Mouse (Mus musculus) embryonic facial prominence, embryonic 12.5 days (tissue): ENCODE measurements at regions not wholly inside any gene's neighbourhood (a gene's known extent, or its start where the extent isn't known, plus 50 kb on each side); places are given as distances from the start of the nearest gene placed in this dataset.

Experiments
- ATAC-seq: fragments of 200-750 bp; cut with Nextera tagmentation; 2 replicates; pipeline ENCODE4 v1.8.0; 2017; ENCODE audit not compliant: insufficient number of reproducible peaks, insufficient read depth, low FRiP score, low TSS enrichment
- H3K27ac ChIP-seq: fragments of 300-500 bp; sonication (generic); 2 replicates; pipeline ENCODE4 v1.5.1; 2016; ENCODE audit warnings: mild to moderate bottlenecking
- H3K27me3 ChIP-seq: fragments of 300-500 bp; sonication (generic); 2 replicates; pipeline ENCODE4 v1.6.1; 2016; ENCODE audit warnings: mild to moderate bottlenecking, moderate library complexity
- H3K36me3 ChIP-seq: fragments of 300-500 bp; sonication (generic); 2 replicates; pipeline ENCODE4 v1.6.1; 2016; ENCODE audit warnings: mild to moderate bottlenecking
- H3K4me1 ChIP-seq: fragments of 300-500 bp; sonication (generic); 2 replicates; pipeline ENCODE4 v1.6.1; 2016
- H3K4me2 ChIP-seq: fragments of 300-500 bp; sonication (generic); replicated peaks from 2 replicates; pipeline ENCODE4 v1.6.1; 2016; ENCODE audit warnings: mild to moderate bottlenecking, moderate library complexity
- H3K4me3 ChIP-seq: fragments of 300-500 bp; sonication (generic); 2 replicates; pipeline ENCODE4 v1.5.1; 2016; ENCODE audit warnings: mild to moderate bottlenecking
- H3K9ac ChIP-seq: fragments of 300-500 bp; sonication (generic); 2 replicates; pipeline ENCODE4 v1.6.1; 2016; ENCODE audit warnings: mild to moderate bottlenecking, moderate library complexity
- H3K9me3 ChIP-seq: fragments of 300-500 bp; sonication (generic); 2 replicates; pipeline ENCODE4 v1.6.1; 2016; ENCODE audit warnings: mild to moderate bottlenecking, moderate library complexity
- WGBS: fragments of 180-500 bp; shearing (Covaris S2); methylation state at CpG from one replicate; pipeline ENCODE4 v1.1.7; 2016; 5-methylcytosine and 5-hydroxymethylcytosine counted together

DNA sequence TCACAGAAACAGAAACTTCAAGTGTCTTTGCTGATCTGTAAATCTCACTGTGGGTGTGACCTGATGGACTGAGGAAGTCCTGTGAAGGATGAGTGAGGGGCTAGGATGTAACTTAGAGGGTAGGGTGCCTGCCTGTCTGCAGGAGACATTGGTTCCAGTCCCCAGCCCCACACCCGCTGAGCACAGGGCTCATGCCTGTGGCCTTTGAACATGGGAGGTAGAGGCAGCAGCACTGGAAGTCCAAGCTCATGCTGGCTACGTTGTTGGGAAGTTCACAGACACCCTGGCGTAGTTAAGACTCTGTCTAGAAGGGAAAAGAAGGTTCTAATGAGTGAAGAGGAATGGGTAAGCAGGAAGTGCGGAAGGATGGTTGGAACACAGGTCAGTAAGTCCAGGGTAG, 59.7 kb upstream of the Tgm3 start:
- 86% methylated on average over 4 of the region's 4 CpGs for WGBS
- H3K9me3 ChIP-seq: no peaks in the 10 kb centered on the region
- H3K36me3 ChIP-seq: no peaks in the 10 kb centered on the region
- H3K4me2 ChIP-seq: no peak overlapping the region
- no peak overlapping the region for H3K27ac ChIP-seq
- no peak for ATAC-seq
- H3K4me1 ChIP-seq: no peaks in the 10 kb centered on the region
- no peak overlapping the region for H3K4me3 ChIP-seq
- no peak overlapping the region for H3K9ac ChIP-seq
- 0 out of 2 replicates have a peak, but pooled peaks cover 7% of the 10 kb centered on the region for H3K27me3 ChIP-seq

GRCm38 (mm10) chr2:129955260-129955691, 56.9 kb upstream of the Tgm3 start:
- no peak for ATAC-seq
- no peak overlapping the region for H3K4me3 ChIP-seq
- no peak overlapping the region for H3K27ac ChIP-seq
- no peaks in the 10 kb centered on the region for H3K9me3 ChIP-seq
- WGBS: 71% methylated on average over 8 of the region's 8 CpGs
- no peaks in the 10 kb centered on the region for H3K27me3 ChIP-seq
- H3K9ac ChIP-seq: no peak overlapping the region
- H3K36me3 ChIP-seq: no peaks in the 10 kb centered on the region
- H3K4me1 ChIP-seq: no peaks in the 10 kb centered on the region
- H3K4me2 ChIP-seq: no peak overlapping the region

GRCm38 (mm10) chr2:129958120-129958519, 54.0 kb upstream of the Tgm3 start:
- H3K27ac ChIP-seq: no peak overlapping the region
- no peak overlapping the region for H3K4me3 ChIP-seq
- H3K9me3 ChIP-seq: no peaks in the 10 kb centered on the region
- no peak for ATAC-seq
- WGBS: 70% methylated on average over 3 of the region's 3 CpGs
- no peaks in the 10 kb centered on the region for H3K36me3 ChIP-seq
- H3K4me1 ChIP-seq: no peaks in the 10 kb centered on the region
- H3K9ac ChIP-seq: no peak overlapping the region
- no peaks in the 10 kb centered on the region for H3K27me3 ChIP-seq
- no peak overlapping the region for H3K4me2 ChIP-seq

DNA sequence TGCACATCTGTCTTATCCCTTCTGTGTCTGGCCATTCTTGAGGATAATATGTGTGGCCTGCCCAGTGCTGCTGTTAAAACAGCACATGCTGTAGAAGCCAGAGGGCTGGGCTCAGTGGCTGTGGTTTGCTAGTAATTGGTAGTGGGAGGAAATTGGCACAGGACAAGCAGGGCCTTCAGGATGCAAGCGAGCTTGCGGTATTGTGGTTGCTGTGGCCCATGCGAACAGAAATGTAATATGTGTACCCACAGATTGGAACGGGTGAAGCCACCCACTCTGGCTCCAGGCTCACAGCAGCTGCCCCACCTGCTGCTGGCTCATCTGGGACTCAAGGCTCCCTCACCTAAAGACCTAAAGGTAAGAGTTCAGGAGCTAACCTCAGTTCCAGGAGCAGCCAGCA, 51.8 kb upstream of the Tgm3 start:
- ATAC-seq: no peak
- 82% methylated on average over 4 of the region's 4 CpGs for WGBS
- H3K4me2 ChIP-seq: no peak overlapping the region
- H3K27me3 ChIP-seq: no peaks in the 10 kb centered on the region
- no peaks in the 10 kb centered on the region for H3K9me3 ChIP-seq
- no peak overlapping the region for H3K27ac ChIP-seq
- no peak overlapping the region for H3K9ac ChIP-seq
- H3K4me3 ChIP-seq: no peak overlapping the region
- H3K4me1 ChIP-seq: no peaks in the 10 kb centered on the region
- no peaks in the 10 kb centered on the region for H3K36me3 ChIP-seq

GRCm38 (mm10) chr2:129961522-129961921, 50.6 kb upstream of the Tgm3 start:
- H3K9ac ChIP-seq: no peak overlapping the region
- no peaks in the 10 kb centered on the region for H3K9me3 ChIP-seq
- no peak overlapping the region for H3K4me3 ChIP-seq
- ATAC-seq: no peak
- H3K27me3 ChIP-seq: no peaks in the 10 kb centered on the region
- no peaks in the 10 kb centered on the region for H3K4me1 ChIP-seq
- H3K4me2 ChIP-seq: no peak overlapping the region
- WGBS: 69% methylated on average over 5 of the region's 5 CpGs
- H3K27ac ChIP-seq: no peak overlapping the region
- H3K36me3 ChIP-seq: no peaks in the 10 kb centered on the region
